Mouse (Mus musculus): ENCODE data around the gene Setd7. TPM values are rescaled to one million over a fixed set of nuclear protein-coding genes. Genes with fewer than 3 reads are reported as not detected.
"Not testable (repeated sequence)": the region's sequence is repeated elsewhere in the genome, so short reads cannot be mapped to it uniquely, and the experiment has no call there.

The Setd7 gene
- polyA plus RNA-seq, 1 experiment from 2014 or later = 6.6 TPM

DNA sequence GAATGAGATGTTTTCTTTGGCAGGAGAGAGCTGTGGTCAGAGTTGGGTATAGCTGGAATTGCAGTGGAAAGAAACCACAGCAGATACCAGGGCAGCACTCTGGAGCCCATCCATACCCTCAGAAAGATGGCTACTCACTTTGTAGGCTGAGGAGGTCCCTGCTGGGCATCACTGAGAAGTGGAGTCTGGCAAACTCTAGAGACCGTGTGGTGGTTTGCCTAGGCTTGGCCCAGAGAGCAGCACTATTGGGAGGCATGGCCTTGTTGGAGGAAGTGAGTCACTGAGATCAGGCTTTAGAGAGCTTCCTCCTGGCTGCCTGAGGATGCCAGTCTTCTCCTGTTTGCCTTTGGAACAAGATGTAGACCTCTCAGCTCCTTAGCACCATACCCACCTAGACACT lies 32.8 kb upstream of the Setd7 start:
- Histone ChIP-seq H3K27ac (replicated peaks in 1 of 2; ENCODE audit: control insufficient read depth in 1 of 2, insufficient read depth in 1 of 2, low read depth in 2 of 2, low read length in 2 of 2) (no peak overlapping the region), H3K27me3 (ENCODE audit: control insufficient read depth, insufficient read depth, low read length) (no peaks in the 10 kb centered on the region), H3K36me3 (ENCODE audit: control insufficient read depth, insufficient read depth, low read length) (no peaks in the 10 kb centered on the region), H3K4me1 (ENCODE audit: control insufficient read depth in 2 of 2, insufficient read depth in 2 of 2, low read length in 2 of 2) (peaks cover 3 to 4% of the 10 kb centered on the region in 2 experiments; a peak in 3 of 4 replicates), H3K9me3 (ENCODE audit: control insufficient read depth, low read length) (no peaks in the 10 kb centered on the region), H3K4me2 (ENCODE audit: low read length) (no peak overlapping the region), H3K4me3 (ENCODE audit: control insufficient read depth in 1 of 2, insufficient read depth in 1 of 2, low read depth in 1 of 2, low read length in 2 of 2) (no peak overlapping the region), H3K9ac (ENCODE audit: low read length) (no peak overlapping the region)
- WGBS = 70% methylated on average over 1 of the region's 1 CpGs
- ATAC-seq (ENCODE audit: insufficient number of reproducible peaks, insufficient read depth, low FRiP score, low read depth) = no peak

DNA sequence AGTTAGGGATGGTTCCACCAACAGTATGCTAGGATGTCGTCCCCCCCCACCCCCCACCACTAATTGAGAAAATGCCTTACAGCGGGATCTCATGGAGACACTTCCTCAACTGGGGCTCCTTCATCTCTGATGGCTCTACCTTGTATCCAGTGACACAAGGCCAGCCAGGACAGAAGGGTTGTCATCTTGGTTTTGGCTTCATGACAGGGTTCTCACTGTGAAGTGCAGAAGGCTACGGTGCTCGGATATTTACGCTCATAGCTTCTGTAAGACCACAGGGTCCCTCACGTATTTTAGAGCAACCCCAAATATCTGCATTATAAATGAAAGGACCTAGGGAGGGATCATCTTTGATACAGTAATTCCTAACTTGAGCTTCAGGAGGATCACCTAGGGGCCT lies 30.9 kb upstream of the Setd7 start:
- H3K9me3 ChIP-seq (ENCODE audit: control insufficient read depth, low read length) = no peaks in the 10 kb centered on the region

DNA sequence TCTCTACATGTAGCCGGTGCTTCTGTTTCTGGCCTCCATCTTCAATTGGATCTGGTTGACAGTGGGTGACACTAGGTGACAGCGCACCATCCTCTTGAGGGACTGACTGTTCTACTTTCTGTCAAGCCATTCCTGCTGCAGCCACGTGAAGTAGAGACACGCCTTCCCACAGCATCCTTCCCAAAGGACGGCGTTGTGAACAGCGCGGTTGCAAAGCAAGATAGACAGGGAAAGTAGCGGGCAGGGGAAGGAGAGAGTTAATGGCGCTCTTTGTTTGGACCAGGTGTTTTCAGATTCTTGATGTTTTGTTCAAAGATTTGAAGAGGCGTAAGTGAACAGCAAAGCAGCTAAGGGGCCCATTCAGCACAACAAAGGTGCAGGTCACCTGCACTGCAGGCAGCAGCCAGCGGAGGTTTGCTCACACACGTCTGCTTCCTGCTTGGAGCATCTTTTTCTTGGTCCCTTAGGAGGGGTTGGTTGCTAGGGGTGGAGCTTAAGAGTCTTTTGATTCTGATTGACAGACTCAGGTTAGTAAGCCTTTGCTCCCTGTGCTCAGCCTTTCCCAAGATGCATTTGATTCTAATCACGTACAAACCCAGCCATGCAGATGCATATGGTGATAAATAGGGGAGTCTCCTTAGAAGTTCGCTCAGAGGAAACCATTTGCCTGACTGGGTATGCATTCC lies 29.7 kb upstream of the Setd7 start:
- Histone ChIP-seq H3K27me3 (ENCODE audit: control insufficient read depth, insufficient read depth, low read length) (no peaks in the 10 kb centered on the region), H3K36me3 (ENCODE audit: control insufficient read depth, insufficient read depth, low read length) (no peaks in the 10 kb centered on the region), H3K9me3 (ENCODE audit: control insufficient read depth, low read length) (no peaks in the 10 kb centered on the region), H3K9ac (ENCODE audit: low read length) (no peak overlapping the region), H3K4me1 (ENCODE audit: control insufficient read depth in 2 of 2, insufficient read depth in 2 of 2, low read length in 2 of 2) (peaks cover 3 to 4% of the 10 kb centered on the region in 2 experiments; a peak in 3 of 4 replicates), H3K4me2 (ENCODE audit: low read length) (no peak overlapping the region), H3K4me3 (ENCODE audit: control insufficient read depth in 1 of 2, insufficient read depth in 1 of 2, low read depth in 1 of 2, low read length in 2 of 2) (no peak overlapping the region), H3K27ac (replicated peaks in 1 of 2; ENCODE audit: control insufficient read depth in 1 of 2, insufficient read depth in 1 of 2, low read depth in 2 of 2, low read length in 2 of 2) (no peak overlapping the region)
- 52% methylated on average over 15 of the region's 15 CpGs for WGBS
- no peak for ATAC-seq (ENCODE audit: insufficient number of reproducible peaks, insufficient read depth, low FRiP score, low read depth)

More for the DNA sequence above, 30.9 kb upstream of the Setd7 start:
- no peak overlapping the region for H3K9ac ChIP-seq (ENCODE audit: low read length)
- no peaks in the 10 kb centered on the region for H3K27me3 ChIP-seq (ENCODE audit: control insufficient read depth, insufficient read depth, low read length)
- ATAC-seq (ENCODE audit: insufficient number of reproducible peaks, insufficient read depth, low FRiP score, low read depth) = no peak
- peaks cover 3 to 4% of the 10 kb centered on the region in 2 experiments; a peak in 3 of 4 replicates for H3K4me1 ChIP-seq (ENCODE audit: control insufficient read depth in 2 of 2, insufficient read depth in 2 of 2, low read length in 2 of 2)
- WGBS = 89% methylated on average over 6 of the region's 6 CpGs
- H3K4me2 ChIP-seq (ENCODE audit: low read length) = no peak overlapping the region
- H3K27ac ChIP-seq (replicated peaks in 1 of 2; ENCODE audit: control insufficient read depth in 1 of 2, insufficient read depth in 1 of 2, low read depth in 2 of 2, low read length in 2 of 2) = no peak overlapping the region
- H3K36me3 ChIP-seq (ENCODE audit: control insufficient read depth, insufficient read depth, low read length) = no peaks in the 10 kb centered on the region
- H3K4me3 ChIP-seq (ENCODE audit: control insufficient read depth in 1 of 2, insufficient read depth in 1 of 2, low read depth in 1 of 2, low read length in 2 of 2) = no peak overlapping the region

GRCm38 (mm10) chr3:51587697-51588262 lies 27.1 kb upstream of the Setd7 start:
- peaks cover 0 to 9% of the 10 kb centered on the region in 2 experiments; a peak in 1 of 4 replicates for H3K4me1 ChIP-seq (ENCODE audit: control insufficient read depth in 2 of 2, insufficient read depth in 2 of 2, low read length in 2 of 2)
- WGBS = 63% methylated on average over 7 of the region's 7 CpGs
- no peak for ATAC-seq (ENCODE audit: insufficient number of reproducible peaks, insufficient read depth, low FRiP score, low read depth)
- no peak overlapping the region for H3K4me2 ChIP-seq (ENCODE audit: low read length)
- no peak overlapping the region for H3K27ac ChIP-seq (replicated peaks in 1 of 2; ENCODE audit: control insufficient read depth in 1 of 2, insufficient read depth in 1 of 2, low read depth in 2 of 2, low read length in 2 of 2)
- no peaks in the 10 kb centered on the region for H3K36me3 ChIP-seq (ENCODE audit: control insufficient read depth, insufficient read depth, low read length)
- no peaks in the 10 kb centered on the region for H3K27me3 ChIP-seq (ENCODE audit: control insufficient read depth, insufficient read depth, low read length)
- no peak overlapping the region for H3K9ac ChIP-seq (ENCODE audit: low read length)
- H3K9me3 ChIP-seq (ENCODE audit: control insufficient read depth, low read length) = no peaks in the 10 kb centered on the region
- no peak overlapping the region for H3K4me3 ChIP-seq (ENCODE audit: control insufficient read depth in 1 of 2, insufficient read depth in 1 of 2, low read depth in 1 of 2, low read length in 2 of 2)

- Histone ChIP-seq H3K27ac (replicated peaks in 1 of 2; ENCODE audit: control insufficient read depth in 1 of 2, insufficient read depth in 1 of 2, low read depth in 2 of 2, low read length in 2 of 2) (no peak overlapping the region), H3K9ac (ENCODE audit: low read length) (no peak overlapping the region), H3K4me2 (ENCODE audit: low read length) (0 out of 2 replicates have a peak overlapping the region, but pooled peaks have one; percentile 19), H3K9me3 (ENCODE audit: control insufficient read depth, low read length) (no peaks in the 10 kb centered on the region), H3K4me1 (ENCODE audit: control insufficient read depth in 2 of 2, insufficient read depth in 2 of 2, low read length in 2 of 2) (peaks cover 2 to 11% of the 10 kb centered on the region in 2 experiments), H3K27me3 (ENCODE audit: control insufficient read depth, insufficient read depth, low read length) (no peaks in the 10 kb centered on the region), H3K36me3 (ENCODE audit: control insufficient read depth, insufficient read depth, low read length) (no peaks in the 10 kb centered on the region), H3K4me3 (ENCODE audit: control insufficient read depth in 1 of 2, insufficient read depth in 1 of 2, low read depth in 1 of 2, low read length in 2 of 2) (no peak overlapping the region)
- ATAC-seq (ENCODE audit: insufficient number of reproducible peaks, insufficient read depth, low FRiP score, low read depth) = no peak
- 24% methylated on average over 18 of the region's 18 CpGs for WGBS
These were observed 23.1 kb upstream of the Setd7 start for GRCm38 (mm10) chr3:51583574-51584391.

DNA sequence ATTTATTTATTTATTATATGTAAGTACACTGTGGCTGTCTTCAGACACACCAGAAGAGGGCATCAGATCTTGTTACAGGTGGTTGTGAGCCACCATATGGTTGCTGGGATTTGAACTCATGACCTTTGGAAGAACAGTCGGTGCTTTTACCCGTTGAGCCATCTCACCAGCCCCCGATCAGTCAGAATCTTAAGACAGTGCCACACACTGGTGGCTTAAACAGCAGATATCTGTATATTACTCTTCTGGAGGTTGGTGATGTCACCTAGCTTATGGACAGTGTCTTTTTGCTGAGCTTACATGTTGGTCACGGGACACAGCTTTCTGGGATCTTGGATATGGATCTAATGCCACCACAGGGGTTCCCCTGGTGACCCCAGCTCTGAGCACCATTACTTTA lies 18.6 kb upstream of the Setd7 start:
- H3K4me2 ChIP-seq (ENCODE audit: low read length); H3K9me3 ChIP-seq (ENCODE audit: control insufficient read depth, low read length); H3K27me3 ChIP-seq (ENCODE audit: control insufficient read depth, insufficient read depth, low read length); H3K4me3 ChIP-seq (ENCODE audit: control insufficient read depth in 1 of 2, insufficient read depth in 1 of 2, low read depth in 1 of 2, low read length in 2 of 2); H3K27ac ChIP-seq (replicated peaks in 1 of 2; ENCODE audit: control insufficient read depth in 1 of 2, insufficient read depth in 1 of 2, low read depth in 2 of 2, low read length in 2 of 2); H3K36me3 ChIP-seq (ENCODE audit: control insufficient read depth, insufficient read depth, low read length); H3K9ac ChIP-seq (ENCODE audit: low read length); ATAC-seq (ENCODE audit: insufficient number of reproducible peaks, insufficient read depth, low FRiP score, low read depth): not testable (repeated sequence)
- WGBS = 80% methylated on average over 4 of the region's 4 CpGs
- H3K4me1 ChIP-seq (ENCODE audit: control insufficient read depth in 2 of 2, insufficient read depth in 2 of 2, low read length in 2 of 2) = peaks cover 12 to 19% of the 10 kb centered on the region in 2 experiments

GRCm38 (mm10) chr3:51577816-51578749 lies 17.4 kb upstream of the Setd7 start:
- Histone ChIP-seq H3K4me2 (ENCODE audit: low read length) (no peak overlapping the region), H3K9me3 (ENCODE audit: control insufficient read depth, low read length) (0 out of 2 replicates have a peak, but pooled peaks cover 3% of the 10 kb centered on the region), H3K4me3 (ENCODE audit: control insufficient read depth in 1 of 2, insufficient read depth in 1 of 2, low read depth in 1 of 2, low read length in 2 of 2) (no peak overlapping the region), H3K27me3 (ENCODE audit: control insufficient read depth, insufficient read depth, low read length) (no peaks in the 10 kb centered on the region), H3K4me1 (ENCODE audit: control insufficient read depth in 2 of 2, insufficient read depth in 2 of 2, low read length in 2 of 2) (peaks cover 12% of the 10 kb centered on the region in 2 experiments), H3K27ac (replicated peaks in 1 of 2; ENCODE audit: control insufficient read depth in 1 of 2, insufficient read depth in 1 of 2, low read depth in 2 of 2, low read length in 2 of 2) (peak overlapping the region; percentile 26 to 75; a peak in 3 of 4 replicates), H3K36me3 (ENCODE audit: control insufficient read depth, insufficient read depth, low read length) (no peaks in the 10 kb centered on the region), H3K9ac (ENCODE audit: low read length) (no peak overlapping the region)
- 43% methylated on average over 12 of the region's 12 CpGs for WGBS
- no peak for ATAC-seq (ENCODE audit: insufficient number of reproducible peaks, insufficient read depth, low FRiP score, low read depth)
